Mouse (Mus musculus): Measurements from ENCODE around the gene Pygm. TPM values are rescaled to one million over a fixed set of nuclear protein-coding genes. Genes with fewer than 3 reads are reported as not detected.
A peak's percentile ranks its signal among the peaks of the same experiment; 100 is the strongest.

The Pygm gene
- total RNA-seq, 2 experiments from 2014 or later: 26.6 to 32.3 TPM

GRCm38 (mm10) chr19:6407109-6407508 lies 22.9 kb downstream of the Pygm start:
- no peak for DNase-seq (ENCODE audit: extremely low spot score in 1 of 2, low spot score in 1 of 2)

- DNase-seq (ENCODE audit: extremely low spot score in 1 of 2, low spot score in 1 of 2): no peak
Measured at GRCm38 (mm10) chr19:6407816-6408510, 23.8 kb downstream of the Pygm start.

- DNase-seq (ENCODE audit: extremely low spot score in 1 of 2, low spot score in 1 of 2): no peak
Measured at GRCm38 (mm10) chr19:6408749-6409148, 24.6 kb downstream of the Pygm start.

GRCm38 (mm10) chr19:6409176-6409575 lies 25.0 kb downstream of the Pygm start:
- DNase-seq (ENCODE audit: extremely low spot score in 1 of 2, low spot score in 1 of 2): no peak

GRCm38 (mm10) chr19:6409936-6410335 lies 25.7 kb downstream of the Pygm start:
- DNase-seq (ENCODE audit: extremely low spot score in 1 of 2, low spot score in 1 of 2): no peak

GRCm38 (mm10) chr19:6412798-6413197 lies 28.6 kb downstream of the Pygm start:
- DNase-seq (ENCODE audit: extremely low spot score in 1 of 2, low spot score in 1 of 2): no peak

- no peak for DNase-seq (ENCODE audit: extremely low spot score in 1 of 2, low spot score in 1 of 2)
Measured at GRCm38 (mm10) chr19:6415454-6415853, 31.3 kb downstream of the Pygm start.

GRCm38 (mm10) chr19:6416124-6416770 lies 32.0 kb downstream of the Pygm start:
- no peak for DNase-seq (ENCODE audit: extremely low spot score in 1 of 2, low spot score in 1 of 2)

GRCm38 (mm10) chr19:6416894-6417761 lies 32.9 kb downstream of the Pygm start:
- no peak for DNase-seq (ENCODE audit: extremely low spot score in 1 of 2, low spot score in 1 of 2)

GRCm38 (mm10) chr19:6418233-6418879 lies 34.2 kb downstream of the Pygm start, which contains the start of gene Nrxn2:
Gene Nrxn2 (plus strand): TSS chr19:6418731.
- DNase-seq (ENCODE audit: extremely low spot score in 1 of 2, low spot score in 1 of 2): peak; percentile 97

GRCm38 (mm10) chr19:6418984-6419692 lies 34.9 kb downstream of the Pygm start:
- no peak for DNase-seq (ENCODE audit: extremely low spot score in 1 of 2, low spot score in 1 of 2)

GRCm38 (mm10) chr19:6419805-6420310 lies 35.7 kb downstream of the Pygm start:
- DNase-seq (ENCODE audit: extremely low spot score in 1 of 2, low spot score in 1 of 2): no peak

GRCm38 (mm10) chr19:6420481-6421210 lies 36.4 kb downstream of the Pygm start:
- no peak for DNase-seq (ENCODE audit: extremely low spot score in 1 of 2, low spot score in 1 of 2)

GRCm38 (mm10) chr19:6421211-6421590 lies 37.0 kb downstream of the Pygm start:
- DNase-seq (ENCODE audit: extremely low spot score in 1 of 2, low spot score in 1 of 2): no peak

- DNase-seq (ENCODE audit: extremely low spot score in 1 of 2, low spot score in 1 of 2): no peak
Measured at GRCm38 (mm10) chr19:6422014-6422413, 37.8 kb downstream of the Pygm start.

- no peak for DNase-seq (ENCODE audit: extremely low spot score in 1 of 2, low spot score in 1 of 2)
Measured at GRCm38 (mm10) chr19:6423241-6423640, 39.0 kb downstream of the Pygm start.

GRCm38 (mm10) chr19:6424137-6424881 lies 40.1 kb downstream of the Pygm start:
- no peak for DNase-seq (ENCODE audit: extremely low spot score in 1 of 2, low spot score in 1 of 2)

GRCm38 (mm10) chr19:6425595-6425994 lies 41.4 kb downstream of the Pygm start:
- DNase-seq (ENCODE audit: extremely low spot score in 1 of 2, low spot score in 1 of 2): no peak

Measured in layer of hippocampus, postnatal 25 days (tissue).